Mouse (Mus musculus): ENCODE results near the gene Sv2c. TPM values are rescaled to one million over a fixed set of nuclear protein-coding genes. Genes with fewer than 3 reads are reported as not detected.

Gene Sv2c
- total RNA-seq, 2 experiments from 2014 or later = 0.16 to 0.25 TPM

- intact Hi-C loops (cut with DNase I) = no loop called here
- DNase-seq = no peak
Measured at GRCm38 (mm10) chr13:96073555-96073954, 58.8 kb downstream of the Sv2c start.

GRCm38 (mm10) chr13:96052755-96053154, 79.6 kb downstream of the Sv2c start:
- DNase-seq = no peak
- intact Hi-C loops (cut with DNase I) = no loop called here

GRCm38 (mm10) chr13:96045396-96045795, 87.0 kb downstream of the Sv2c start:
- no peak for DNase-seq
- intact Hi-C loops (cut with DNase I) = no loop called here

GRCm38 (mm10) chr13:96040275-96041042, 91.9 kb downstream of the Sv2c start:
- DNase-seq = no peak
- intact Hi-C loops (cut with DNase I) = no loop called here

- intact Hi-C loops (cut with DNase I) = loop anchor here (10.0 kb wide), 1 partner anchor 555 kb away; no protein-coding TSS in a partner anchor
- no peak for DNase-seq
Measured at GRCm38 (mm10) chr13:96039536-96039935, 92.8 kb downstream of the Sv2c start.

GRCm38 (mm10) chr13:96030368-96031223, 101.8 kb downstream of the Sv2c start:
- intact Hi-C loops (cut with DNase I) = loop anchor here (1.0 to 10.0 kb wide), 2 partner anchors 345 to 564 kb away; no protein-coding TSS in a partner anchor
- peak; percentile 27 to 47 for DNase-seq

GRCm38 (mm10) chr13:96023858-96024257, 108.5 kb downstream of the Sv2c start:
- DNase-seq = no peak
- intact Hi-C loops (cut with DNase I) = no loop called here

- intact Hi-C loops (cut with DNase I) = no loop called here
- DNase-seq = no peak
Measured at GRCm38 (mm10) chr13:96015516-96015915, 116.9 kb downstream of the Sv2c start.

GRCm38 (mm10) chr13:96010861-96011511, 121.4 kb downstream of the Sv2c start:
- no peak for DNase-seq
- intact Hi-C loops (cut with DNase I) = no loop called here

GRCm38 (mm10) chr13:96008975-96009374, 123.4 kb downstream of the Sv2c start:
- intact Hi-C loops (cut with DNase I) = no loop called here
- DNase-seq = no peak

- intact Hi-C loops (cut with DNase I) = no loop called here
- DNase-seq = no peak
Measured at GRCm38 (mm10) chr13:96008154-96008553, 124.2 kb downstream of the Sv2c start.

GRCm38 (mm10) chr13:96003539-96003938, 128.8 kb downstream of the Sv2c start:
- intact Hi-C loops (cut with DNase I) = no loop called here
- DNase-seq = no peak

GRCm38 (mm10) chr13:96002475-96002874, 129.9 kb downstream of the Sv2c start:
- DNase-seq = no peak
- intact Hi-C loops (cut with DNase I) = no loop called here

GRCm38 (mm10) chr13:95999396-95999795, 133.0 kb downstream of the Sv2c start:
- no peak for DNase-seq
- intact Hi-C loops (cut with DNase I) = no loop called here

GRCm38 (mm10) chr13:95997294-95997693, 135.1 kb downstream of the Sv2c start:
- intact Hi-C loops (cut with DNase I) = no loop called here

GRCm38 (mm10) chr13:95994705-95995703, 137.4 kb downstream of the Sv2c start:
- DNase-seq = no peak
- intact Hi-C loops (cut with DNase I) = no loop called here

More at GRCm38 (mm10) chr13:95997294-95997693, 135.1 kb downstream of the Sv2c start:
- no peak for DNase-seq

GRCm38 (mm10) chr13:95988181-95988580, 144.2 kb downstream of the Sv2c start:
- intact Hi-C loops (cut with DNase I) = no loop called here
- DNase-seq = no peak

GRCm38 (mm10) chr13:95987147-95987546, 145.2 kb downstream of the Sv2c start:
- DNase-seq = no peak

GRCm38 (mm10) chr13:95986375-95986774, 146.0 kb downstream of the Sv2c start:
- intact Hi-C loops (cut with DNase I) = no loop called here

More at GRCm38 (mm10) chr13:95987147-95987546, 145.2 kb downstream of the Sv2c start:
- intact Hi-C loops (cut with DNase I) = no loop called here

GRCm38 (mm10) chr13:95975225-95975624, 157.2 kb downstream of the Sv2c start:
- intact Hi-C loops (cut with DNase I) = no loop called here
- DNase-seq = no peak

More at GRCm38 (mm10) chr13:95986375-95986774, 146.0 kb downstream of the Sv2c start:
- no peak for DNase-seq

Measured in heart, postnatal 36 days (tissue).